Mouse (Mus musculus) fat pad, adult 2 months (tissue): Measurements from ENCODE around the gene Mcm9.
"Not testable (repeated sequence)": the region's sequence is repeated elsewhere in the genome, so short reads cannot be mapped to it uniquely, and the experiment has no call there.

ENCODE experiments used
- DNase-seq: peaks from one replicate; pipeline ENCODE4 v3.0.0-alpha.2; 2011; ENCODE audit warnings: low read depth, low spot score; ENCODE audit errors: extremely low read depth

Mcm9 gene

DNA sequence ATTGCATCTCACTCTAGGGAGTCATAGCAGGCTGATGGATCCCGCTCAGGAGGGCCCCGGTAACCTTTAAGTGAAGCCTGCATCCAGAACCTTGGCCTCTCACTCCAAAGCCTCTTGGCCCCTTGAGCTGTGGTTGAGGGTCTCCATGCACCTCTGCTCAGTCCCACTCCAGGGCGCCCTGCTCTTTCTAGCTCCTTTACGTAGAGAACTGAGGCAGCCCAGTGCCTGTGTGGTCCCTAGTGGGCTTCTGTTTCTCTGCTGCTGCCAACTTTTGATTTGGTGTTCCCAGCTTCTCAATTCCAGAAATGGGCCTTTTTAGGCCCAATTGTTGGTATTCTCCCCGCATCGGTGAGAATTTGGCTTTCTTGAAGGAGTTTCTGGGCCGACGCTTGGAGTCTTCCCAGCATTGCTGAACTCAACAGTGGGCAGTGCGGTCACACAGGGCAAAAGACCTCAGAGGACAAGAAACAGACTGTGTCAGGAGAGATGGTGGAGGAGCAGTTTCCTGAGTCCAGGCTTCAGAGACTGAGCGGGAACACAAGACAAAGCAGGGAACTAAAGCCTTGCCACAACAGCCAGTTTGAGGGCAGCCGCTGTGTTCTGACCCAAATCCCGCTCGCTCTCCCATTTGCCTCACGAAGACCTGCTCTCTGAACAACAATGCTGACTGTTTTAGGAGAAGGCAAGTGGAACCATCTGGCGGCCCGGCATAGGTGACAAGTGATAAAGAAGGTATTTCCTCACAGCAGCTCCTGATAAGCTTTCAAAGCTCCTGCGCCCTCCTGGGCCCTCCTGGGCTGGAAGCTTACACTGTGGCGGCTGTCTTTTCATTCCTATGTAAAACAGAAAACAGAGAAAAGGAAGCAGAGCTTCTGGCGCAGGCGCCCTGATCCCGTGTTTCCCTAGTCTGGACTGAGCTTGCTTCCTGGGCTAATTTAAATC, 127.1 kb downstream of the Mcm9 start:
- no peak for DNase-seq

DNA sequence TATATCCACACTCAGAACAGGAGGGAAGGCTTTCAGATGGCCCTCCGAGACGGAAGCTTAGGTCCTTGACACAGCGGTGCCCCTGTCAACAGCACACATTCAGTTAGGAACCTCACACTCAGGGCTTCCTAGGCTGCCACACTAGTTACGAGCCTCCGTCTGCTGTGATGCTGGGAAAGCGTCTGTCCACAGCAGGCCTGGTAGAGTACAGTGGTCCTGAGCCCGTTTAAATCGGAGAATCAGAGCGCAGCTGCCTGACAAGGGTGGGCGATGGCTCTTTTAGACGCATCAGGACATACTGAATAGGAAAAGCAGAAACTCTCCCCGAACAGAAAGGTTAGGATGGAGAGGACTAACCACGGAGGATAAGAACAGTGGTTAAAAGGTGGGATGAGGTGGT, 127.8 kb downstream of the Mcm9 start:
- no peak for DNase-seq

DNA sequence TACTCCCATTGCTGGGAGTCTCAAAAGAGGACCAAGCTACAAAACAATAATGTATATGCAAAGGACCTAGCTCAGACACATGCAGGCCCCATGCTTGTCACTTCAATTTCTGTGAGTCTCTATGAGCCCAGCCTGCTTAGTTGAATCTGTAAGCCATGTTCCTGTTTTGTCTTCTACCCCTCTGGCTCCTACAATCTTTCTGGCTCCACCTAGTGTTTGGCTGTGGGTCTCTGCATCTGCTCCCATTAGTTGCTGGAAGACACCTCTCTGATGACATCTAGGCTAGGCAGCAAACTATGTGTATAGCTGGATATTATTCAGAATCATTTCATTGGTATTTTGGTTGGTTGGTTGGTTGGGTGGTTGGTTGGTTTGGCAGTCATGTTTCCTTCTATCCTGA, 130.7 kb downstream of the Mcm9 start:
- no peak for DNase-seq

DNA sequence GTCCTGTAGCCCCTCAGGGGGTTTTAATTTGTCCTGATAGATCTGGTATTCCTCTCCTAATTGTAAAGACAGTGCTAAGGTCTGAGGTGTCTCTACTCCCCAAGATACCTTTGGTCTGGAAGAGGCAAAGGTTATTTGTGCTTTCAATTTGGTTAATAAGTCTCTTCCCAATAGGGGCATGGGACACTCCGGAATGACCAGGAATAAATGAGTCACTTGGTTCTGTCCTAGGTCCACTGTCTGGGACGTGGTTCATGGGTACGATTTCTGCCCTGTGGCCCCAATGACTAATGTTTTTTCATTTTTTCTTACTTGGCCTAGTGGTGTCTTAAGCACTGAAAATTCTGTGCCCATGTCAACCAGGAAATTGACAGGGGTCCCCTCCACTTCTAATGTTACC, 134.9 kb downstream of the Mcm9 start:
- DNase-seq = not testable (repeated sequence)

DNA sequence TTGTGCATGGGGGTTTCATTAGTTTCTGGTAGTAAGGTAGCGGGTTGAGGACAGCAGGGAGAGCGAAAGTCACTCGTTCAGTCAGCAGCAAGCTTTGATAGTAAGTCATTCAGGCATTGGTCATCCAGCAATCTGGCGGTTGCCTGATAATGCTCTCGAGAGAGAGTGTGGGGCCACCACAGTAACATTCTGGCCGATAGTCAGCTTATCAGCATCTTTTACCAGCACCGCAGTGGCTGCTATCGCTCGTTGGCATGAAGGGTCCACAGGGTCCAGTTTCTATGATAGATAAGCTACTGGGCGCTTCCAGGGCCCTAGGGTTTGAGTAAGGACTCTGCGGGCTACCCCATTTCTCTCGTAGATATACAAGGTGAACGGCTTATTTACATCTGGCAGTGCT, 136.3 kb downstream of the Mcm9 start:
- DNase-seq = no peak
